Mouse (Mus musculus) megakaryocyte, embryonic 14.5 days (primary cell): ENCODE measurements around the gene Nebl.

Experiments used
- FLI1 ChIP-seq: IDR thresholded peaks from 2 replicates; pipeline ENCODE4 v1.6.1; 2012; ENCODE audit warnings: low read length, inconsistent platforms, mixed read lengths
- GATA1 ChIP-seq: IDR thresholded peaks from 3 replicates; pipeline ENCODE4 v1.6.1; 2012; ENCODE audit warnings: mixed read lengths, low read length, inconsistent platforms, borderline replicate concordance

GRCm38 (mm10) chr2:17714661-17715060, 16.6 kb downstream of the Nebl start:
- TF ChIP-seq GATA1: no peak
- TF ChIP-seq FLI1: no peak
